Mouse (Mus musculus) cerebral cortex, adult 2 months (tissue): Measurements from ENCODE around the gene Gm9945.

Experiments
- WGBS: fragments of 180-500 bp; shearing (Covaris S2); methylation state at CpG from one replicate; pipeline ENCODE4 v1.1.7; 2018; 5-methylcytosine and 5-hydroxymethylcytosine counted together

Gene Gm9945

GRCm38 (mm10) chr11:53479783-53480301, at the start of gene Gm9945, which contains the start of gene Sowaha:
Gm9945 (plus strand) TSS chr11:53480166.
Sowaha (minus strand) TSS chr11:53480274.
- 2% methylated on average over 40 of the region's 40 CpGs for whole genome bisulfite sequencing

GRCm38 (mm10) chr11:53430300-53430669, 49.7 kb upstream of the Gm9945 start:
- WGBS: under 1% methylated on average over 34 of the region's 34 CpGs

GRCm38 (mm10) chr11:53430670-53431346, 49.2 kb upstream of the Gm9945 start, which contains the start of the genes Uqcrq and Gdf9:
Uqcrq (minus strand) TSS chr11:53430831.
Gdf9 (plus strand) TSS chr11:53431023.
- under 1% methylated on average over 44 of the region's 44 CpGs for WGBS

- 10% methylated on average over 9 of the region's 9 CpGs for WGBS
These were observed 48.5 kb upstream of the Gm9945 start for GRCm38 (mm10) chr11:53431347-53432056.

- WGBS: 72% methylated on average over 6 of the region's 6 CpGs
These were observed 46.9 kb upstream of the Gm9945 start for GRCm38 (mm10) chr11:53433057-53433456.

GRCm38 (mm10) chr11:53435504-53435903, 44.5 kb upstream of the Gm9945 start:
- WGBS: 77% methylated on average over 8 of the region's 8 CpGs

- 89% methylated on average over 6 of the region's 6 CpGs for WGBS
These were observed 43.6 kb upstream of the Gm9945 start for GRCm38 (mm10) chr11:53436338-53436737.

- WGBS: 42% methylated on average over 12 of the region's 12 CpGs
These were observed 38.0 kb upstream of the Gm9945 start for GRCm38 (mm10) chr11:53441921-53442320.

GRCm38 (mm10) chr11:53443861-53444260, 36.1 kb upstream of the Gm9945 start:
- 35% methylated on average over 6 of the region's 6 CpGs for whole genome bisulfite sequencing

- 78% methylated on average over 13 of the region's 13 CpGs for WGBS
These were observed 34.4 kb upstream of the Gm9945 start for GRCm38 (mm10) chr11:53445562-53445961.

GRCm38 (mm10) chr11:53446183-53446582, 33.8 kb upstream of the Gm9945 start:
- WGBS: 93% methylated on average over 13 of the region's 13 CpGs

GRCm38 (mm10) chr11:53447996-53448395, 32.0 kb upstream of the Gm9945 start:
- 91% methylated on average over 8 of the region's 8 CpGs for WGBS

- 74% methylated on average over 1 of the region's 1 CpGs for WGBS
These were observed 31.4 kb upstream of the Gm9945 start for GRCm38 (mm10) chr11:53448529-53448928.

GRCm38 (mm10) chr11:53450070-53450705, 29.8 kb upstream of the Gm9945 start:
- 62% methylated on average over 15 of the region's 15 CpGs for WGBS

GRCm38 (mm10) chr11:53451361-53451760, 28.6 kb upstream of the Gm9945 start:
- 81% methylated on average over 2 of the region's 2 CpGs for WGBS

GRCm38 (mm10) chr11:53452396-53452795, 27.6 kb upstream of the Gm9945 start:
- 98% methylated on average over 9 of the region's 9 CpGs for WGBS

GRCm38 (mm10) chr11:53453031-53453430, 26.9 kb upstream of the Gm9945 start:
- 87% methylated on average over 5 of the region's 5 CpGs for WGBS

GRCm38 (mm10) chr11:53456474-53457371, 23.2 kb upstream of the Gm9945 start, which contains the start of the genes Gm10447 and Shroom1:
Gm10447 (minus strand) TSS chr11:53457110.
Shroom1 (plus strand) TSS chr11:53457205.
- WGBS: 6% methylated on average over 42 of the region's 42 CpGs

GRCm38 (mm10) chr11:53457372-53457954, 22.5 kb upstream of the Gm9945 start:
- 19% methylated on average over 29 of the region's 29 CpGs for WGBS

- WGBS: 81% methylated on average over 3 of the region's 3 CpGs
These were observed 21.0 kb upstream of the Gm9945 start for GRCm38 (mm10) chr11:53458996-53459395.

GRCm38 (mm10) chr11:53460192-53460591, 19.8 kb upstream of the Gm9945 start:
- 75% methylated on average over 3 of the region's 3 CpGs for WGBS
